Mouse (Mus musculus): ENCODE data around the gene Tmem108. TPM values are rescaled to one million over a fixed set of nuclear protein-coding genes. Genes with fewer than 3 reads are reported as not detected.
A peak's percentile ranks its signal among the peaks of the same experiment; 100 is the strongest.

The Tmem108 gene
- total and polyA plus RNA-seq, 2 experiments from 2014 or later: 33.2 to 42.7 TPM

- no peak overlapping the region for H3K4me2 ChIP-seq (ENCODE audit: low read depth)
- H3K27ac ChIP-seq (ENCODE audit: low read depth, low read length): no peak overlapping the region
- no peaks in the 10 kb centered on the region for H3K27me3 ChIP-seq (ENCODE audit: insufficient read depth, low read length)
- 75% methylated on average over 5 of the region's 5 CpGs for WGBS
- DNase-seq: no peak
- no peaks in the 10 kb centered on the region for H3K9me3 ChIP-seq (ENCODE audit: low read length)
- no peak for TF ChIP-seq CTCF (IDR thresholded peaks at IDR 0.05; ENCODE audit: low read depth)
- 0 out of 2 replicates have a peak, but pooled peaks cover 4% of the 10 kb centered on the region for H3K4me1 ChIP-seq (ENCODE audit: insufficient read depth)
- no peak overlapping the region for H3K4me3 ChIP-seq (ENCODE audit: low read depth, low read length)
- ATAC-seq: no peak
- H3K9ac ChIP-seq: no peak overlapping the region
- H3K36me3 ChIP-seq (ENCODE audit: insufficient read depth): no peaks in the 10 kb centered on the region
Observed at GRCm38 (mm10) chr9:103437104-103437503, 324.5 kb downstream of the Tmem108 start.

- no peak for DNase-seq
- Histone ChIP-seq H3K4me2 (ENCODE audit: low read depth) (no peak overlapping the region), H3K27me3 (ENCODE audit: insufficient read depth, low read length) (no peaks in the 10 kb centered on the region), H3K9me3 (ENCODE audit: low read length) (no peaks in the 10 kb centered on the region), H3K9ac (no peak overlapping the region), H3K4me3 (ENCODE audit: low read depth, low read length) (no peak overlapping the region), H3K4me1 (ENCODE audit: insufficient read depth) (0 out of 2 replicates have a peak, but pooled peaks cover 4% of the 10 kb centered on the region), H3K27ac (ENCODE audit: low read depth, low read length) (no peak overlapping the region), H3K36me3 (ENCODE audit: insufficient read depth) (no peaks in the 10 kb centered on the region)
- WGBS: 55% methylated on average over 4 of the region's 4 CpGs
- peak; percentile 57 for TF ChIP-seq CTCF (IDR thresholded peaks at IDR 0.05; ENCODE audit: low read depth)
- no peak for ATAC-seq
Observed at GRCm38 (mm10) chr9:103434116-103434515, 327.5 kb downstream of the Tmem108 start.

Other genes with a start within 250 kb of the Tmem108 start
- gene Nphp3, start 240.7 kb upstream of the Tmem108 start, total RNA-seq (2014; rRNA removed): 4.7 and 7.4 TPM in 2 replicates
- gene Nphp3, start 240.7 kb upstream of the Tmem108 start, polyA plus RNA-seq (2015; fragmentation: Nextera tagmentation; extraction: Ambion mirVana): 0.53 and 1.9 TPM in 2 replicates

All from forebrain, postnatal 0 days (tissue).